Mouse (Mus musculus): ENCODE data around the gene Mvb12a.

Gene Mvb12a

DNA sequence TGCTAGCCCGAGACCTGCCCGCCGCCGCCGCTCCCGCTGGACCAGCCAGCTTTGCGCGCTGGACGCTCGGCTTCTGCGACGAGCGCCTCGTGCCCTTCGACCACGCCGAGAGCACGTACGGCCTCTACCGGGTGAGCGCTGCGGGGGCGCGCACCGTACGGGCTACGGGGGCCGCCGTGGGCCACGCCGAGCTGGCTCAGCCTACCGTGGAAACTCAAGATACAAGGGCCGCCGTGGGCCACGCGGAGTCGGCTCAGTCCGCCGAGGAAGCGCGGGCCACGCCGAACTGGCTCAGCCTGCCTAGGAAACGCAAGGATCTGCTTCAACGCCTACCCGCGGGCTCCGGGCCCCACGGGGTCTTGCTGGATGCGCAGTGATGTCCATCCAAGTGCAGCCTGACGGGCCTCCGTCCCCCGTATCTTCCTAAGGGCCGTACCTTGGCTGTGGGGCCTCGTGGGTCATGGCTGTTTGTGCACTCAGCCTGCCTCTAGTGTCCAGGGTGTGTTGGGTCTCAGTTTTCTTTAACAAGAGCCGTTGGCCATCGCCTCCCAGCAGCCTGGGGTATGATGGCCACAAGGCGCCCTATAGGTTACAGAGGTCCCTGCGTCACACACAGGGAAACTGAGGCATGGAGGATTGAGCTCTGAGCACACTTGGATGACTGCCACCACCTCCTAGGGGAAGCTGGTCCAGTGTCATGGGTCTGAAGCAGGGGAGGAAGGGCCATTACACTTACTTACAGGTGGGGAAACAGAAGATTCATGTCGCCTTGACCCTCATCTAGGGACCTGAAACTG, 49.9 kb downstream of the Mvb12a start:
- WGBS: 4% methylated on average over 60 of the region's 60 CpGs

- WGBS: 84% methylated on average over 8 of the region's 8 CpGs
Observed at GRCm38 (mm10) chr8:71593556-71594323, 51.0 kb downstream of the Mvb12a start.

GRCm38 (mm10) chr8:71594324-71594722, 51.6 kb downstream of the Mvb12a start:
- 96% methylated on average over 4 of the region's 4 CpGs for WGBS

GRCm38 (mm10) chr8:71595862-71596261, 53.1 kb downstream of the Mvb12a start:
- 6% methylated on average over 27 of the region's 27 CpGs for WGBS

- WGBS: 60% methylated on average over 6 of the region's 6 CpGs
Observed at GRCm38 (mm10) chr8:71596384-71596783, 53.7 kb downstream of the Mvb12a start.

DNA sequence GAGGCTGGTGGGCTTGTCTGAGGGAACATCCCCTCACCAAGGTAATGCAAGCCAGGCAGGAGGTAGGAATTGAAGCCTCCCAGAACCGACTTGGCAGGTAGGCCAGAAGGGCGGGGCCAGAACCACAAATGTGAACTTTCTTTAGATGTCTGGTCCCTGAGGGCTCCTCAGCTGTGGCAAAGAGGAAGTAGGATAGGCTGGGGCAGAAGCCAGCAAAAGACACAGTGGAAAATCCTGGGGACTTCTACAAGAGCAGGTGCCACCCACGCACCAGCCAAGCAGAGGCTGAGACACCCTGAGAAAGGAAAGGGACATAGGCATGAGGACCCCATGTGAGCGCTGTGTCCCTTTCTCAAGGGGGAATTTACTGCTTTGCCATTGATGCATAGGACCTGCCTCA, 54.1 kb downstream of the Mvb12a start:
- WGBS: 73% methylated on average over 4 of the region's 4 CpGs

DNA sequence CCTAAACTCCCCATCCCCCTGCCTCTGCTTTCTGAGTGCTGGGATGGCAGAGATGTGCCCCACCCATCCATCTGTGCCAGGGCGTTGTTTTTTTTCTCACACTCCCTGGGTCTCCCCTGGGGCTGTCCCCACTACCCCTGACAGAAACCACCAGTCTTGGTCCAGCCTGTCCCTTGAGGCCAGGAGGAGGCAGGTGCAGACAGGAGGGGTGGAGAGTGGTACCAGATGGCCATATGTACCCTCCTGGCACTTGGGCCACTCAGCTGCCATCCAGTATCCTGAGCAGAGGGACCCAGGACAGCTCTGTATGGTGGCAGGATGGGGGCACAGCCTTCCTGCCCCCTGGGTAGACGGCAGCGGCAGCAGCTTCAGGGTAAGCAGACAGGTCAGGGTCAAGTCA, 54.7 kb downstream of the Mvb12a start, which contains the start of gene Fam129c:
TSS of gene Fam129c (plus strand) at position 198 of the 400 bp plus-strand sequence.
- 85% methylated on average over 3 of the region's 3 CpGs for WGBS

Measured in cerebral cortex, adult 2 months (tissue).